Mouse (Mus musculus) testis, adult 2 months (tissue): ENCODE measurements at regions not wholly inside any gene's neighbourhood (a gene's known extent, or its start where the extent isn't known, plus 50 kb on each side); places are given as distances from the start of the nearest gene placed in this dataset.

Source experiments
- CTCF ChIP-seq: fragments of 200-500 bp; IDR thresholded peaks from 2 replicates; pipeline ENCODE4 v1.5.1; 2012; ENCODE audit warnings: low read depth, mild to moderate bottlenecking, inconsistent platforms, low read length, moderate library complexity; ENCODE audit not compliant: control insufficient read depth, insufficient read depth, insufficient replicate concordance
- POLR2A ChIP-seq: fragments of 200-500 bp; IDR thresholded peaks from 2 replicates; pipeline ENCODE4 v1.6.1; 2012; ENCODE audit warnings: low read depth, mild to moderate bottlenecking, inconsistent platforms, low read length, moderate library complexity; ENCODE audit not compliant: control insufficient read depth

DNA sequence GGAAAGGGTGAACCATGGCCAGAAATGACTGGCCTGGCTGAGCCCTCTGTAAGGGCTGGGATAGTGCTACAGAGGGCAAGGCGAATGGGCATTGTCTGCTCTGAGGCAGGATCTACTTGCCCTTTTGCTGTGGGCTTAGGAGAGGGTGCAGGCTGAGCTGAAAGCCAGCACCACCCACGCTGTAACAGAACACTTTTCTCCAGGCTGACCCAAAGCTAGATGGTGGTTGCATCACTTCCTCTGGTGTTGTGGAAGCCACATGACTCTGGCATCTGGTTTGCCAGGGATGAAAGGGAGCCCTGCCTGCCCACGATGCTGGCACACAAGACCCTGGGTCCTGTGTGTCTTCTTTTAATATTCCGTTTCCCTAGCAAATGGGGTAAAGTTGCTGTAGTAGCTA is 198.0 kb upstream of the Klf4 start:
- no peak for TF ChIP-seq CTCF
- no peak for TF ChIP-seq POLR2A
